Mouse (Mus musculus): Measurements from ENCODE around the gene Gpr149.

Gpr149 gene

GRCm38 (mm10) chr3:62604973-62605372 lies at the start of gene Gpr149:
Gpr149 (minus strand) TSS chr3:62605140.
- no peak for DNase-seq (ENCODE audit: low spot score in 2 of 2)

GRCm38 (mm10) chr3:62650551-62650950 lies 45.6 kb upstream of the Gpr149 start:
- DNase-seq (ENCODE audit: low spot score in 2 of 2): no peak

DNA sequence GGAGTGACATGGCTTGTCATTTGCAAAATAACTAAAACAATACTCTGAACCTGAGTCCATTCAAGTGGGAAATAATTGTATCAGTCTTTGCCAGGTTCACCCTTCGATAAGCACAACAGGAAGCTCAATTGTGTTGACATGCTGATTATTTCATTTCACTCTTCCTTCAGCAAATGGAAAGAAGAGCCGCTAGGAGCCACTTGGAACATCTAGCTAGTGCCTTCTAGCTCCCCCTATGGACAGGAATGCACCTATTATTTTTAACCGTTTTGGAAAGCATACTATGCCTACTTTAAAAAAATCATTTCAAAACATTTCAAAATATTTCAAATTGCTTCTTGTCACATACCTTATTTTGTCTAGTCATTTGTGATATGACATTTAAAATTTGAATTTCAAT lies 5.9 kb upstream of the Gpr149 start:
- no peak for DNase-seq (ENCODE audit: low spot score in 2 of 2)

DNA sequence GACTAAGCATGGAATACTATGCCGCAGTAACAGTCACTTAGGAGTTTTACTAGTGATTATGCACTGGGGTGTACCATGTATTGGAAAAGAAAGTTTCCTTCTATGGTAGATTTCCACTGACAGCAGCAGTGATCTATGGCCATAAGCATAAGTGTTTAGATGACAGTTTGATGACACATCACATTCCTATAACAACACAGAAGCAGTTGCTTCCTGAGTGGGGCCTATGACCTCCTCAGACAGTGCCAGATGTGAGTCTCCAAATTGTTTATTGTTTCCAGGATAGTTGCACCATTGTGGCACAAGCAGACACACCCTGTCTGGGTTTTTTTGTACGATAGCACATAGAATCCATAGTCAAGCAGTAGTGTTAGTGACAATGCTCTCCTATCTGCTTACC lies 991 bp upstream of the Gpr149 start:
- DNase-seq (ENCODE audit: low spot score in 2 of 2): no peak

- DNase-seq (ENCODE audit: low spot score in 2 of 2): no peak
These were observed 921 bp downstream of the Gpr149 start for GRCm38 (mm10) chr3:62604047-62604391.

DNA sequence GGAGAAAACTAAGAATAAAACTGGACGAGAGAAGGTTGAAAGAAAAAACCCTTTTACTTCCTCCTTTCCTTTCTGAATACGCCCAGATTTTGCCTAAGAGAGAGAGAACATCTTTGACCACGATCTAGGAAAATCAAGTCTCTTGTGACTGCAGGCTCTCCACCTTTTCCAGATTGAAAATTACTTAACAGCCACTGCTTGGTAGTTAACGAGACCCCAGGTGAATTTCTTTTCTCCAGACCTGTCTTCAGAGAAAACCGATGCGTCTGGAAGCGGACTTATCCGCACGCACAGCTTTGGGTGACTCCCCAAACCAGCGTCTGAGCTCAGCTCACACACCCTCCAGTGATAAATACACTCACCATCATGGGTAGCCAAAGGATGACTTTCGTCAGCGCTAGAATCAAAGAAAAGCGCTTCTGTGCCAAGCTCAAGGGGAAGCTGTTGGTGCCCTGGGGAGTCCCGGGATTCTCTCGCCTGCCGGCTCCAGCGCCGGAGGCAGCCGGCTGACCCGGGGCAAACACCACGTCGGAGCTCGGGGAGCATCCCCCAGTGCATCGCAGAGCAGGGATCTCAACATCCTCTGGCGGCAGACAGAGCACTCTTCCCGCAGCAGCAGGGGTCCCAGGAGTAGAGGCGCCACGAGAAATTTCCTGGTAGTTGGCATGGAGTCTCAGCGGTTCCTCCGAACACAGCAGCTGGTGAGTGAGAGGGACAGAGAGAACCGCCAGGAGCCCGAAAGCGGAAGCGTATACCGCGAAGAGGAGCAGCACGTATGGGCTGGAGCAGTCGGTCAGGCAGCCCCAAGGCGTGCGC lies 1.5 kb downstream of the Gpr149 start:
- peak; percentile 15 to 19 for DNase-seq (ENCODE audit: low spot score in 2 of 2)

- no peak for DNase-seq (ENCODE audit: low spot score in 2 of 2)
These were observed 2.5 kb downstream of the Gpr149 start for GRCm38 (mm10) chr3:62602466-62602865.

DNA sequence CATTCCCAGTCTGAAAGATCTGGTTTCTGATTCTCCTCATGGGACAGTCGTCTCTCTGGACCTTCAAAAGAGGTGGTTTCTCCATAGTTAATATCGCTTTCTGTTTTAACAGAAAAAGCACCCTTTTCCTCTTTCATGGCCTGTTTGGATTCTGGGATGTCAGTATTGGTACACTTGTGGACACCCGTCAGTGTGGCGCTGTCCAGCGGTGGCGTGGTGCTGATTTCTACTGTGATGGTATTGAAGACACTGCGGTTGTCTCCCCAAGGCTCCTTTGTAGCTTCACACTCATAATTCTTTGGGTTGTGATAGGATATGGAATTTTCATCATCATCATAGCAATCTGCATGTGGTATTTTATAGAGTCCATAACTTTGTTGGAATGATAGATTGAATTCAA lies 10.1 kb downstream of the Gpr149 start:
- no peak for DNase-seq (ENCODE audit: low spot score in 2 of 2)

DNA sequence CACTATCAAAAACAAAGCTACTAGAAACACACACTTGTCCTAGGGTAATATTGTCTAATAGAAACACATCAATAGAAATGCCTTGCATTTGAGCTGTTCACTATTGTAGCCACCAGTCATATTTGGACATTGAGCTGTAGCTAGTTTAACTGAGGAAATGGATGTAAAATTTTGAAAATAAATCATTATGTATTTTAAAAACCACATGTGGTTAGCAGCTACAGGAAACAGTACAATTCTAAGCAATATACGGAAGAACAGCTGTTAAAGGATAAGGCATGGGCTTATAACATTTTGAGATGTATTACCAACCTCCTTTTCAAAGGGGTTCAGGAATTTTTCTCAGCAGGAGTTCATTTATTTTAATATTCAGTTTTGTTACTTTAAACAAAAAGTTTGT lies 19.9 kb downstream of the Gpr149 start:
- DNase-seq (ENCODE audit: low spot score in 2 of 2): no peak

DNA sequence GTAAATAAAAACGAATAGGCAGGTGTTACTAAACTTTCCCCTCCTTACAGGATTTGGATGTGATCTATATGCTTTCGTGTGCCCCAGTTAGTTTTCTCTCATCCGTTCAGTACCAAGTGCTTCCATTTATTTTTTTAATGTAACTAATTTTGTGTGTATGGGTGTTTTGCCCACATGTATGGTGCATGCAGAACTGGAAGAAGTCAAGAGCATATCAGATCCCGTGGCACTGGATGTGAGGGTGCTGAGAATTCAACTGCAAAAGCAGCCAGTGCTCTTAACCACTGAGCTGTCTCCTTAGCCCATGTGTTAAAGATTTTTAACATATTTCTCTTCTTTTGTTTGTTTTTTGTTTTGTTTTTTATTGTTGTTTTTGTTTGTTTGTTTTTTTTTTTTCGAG lies 77.3 kb downstream of the Gpr149 start:
- no peak for DNase-seq (ENCODE audit: low spot score in 2 of 2)

- no peak for DNase-seq (ENCODE audit: low spot score in 2 of 2)
These were observed 77.8 kb downstream of the Gpr149 start for GRCm38 (mm10) chr3:62527160-62527559.

- DNase-seq (ENCODE audit: low spot score in 2 of 2): no peak
These were observed 97.7 kb downstream of the Gpr149 start for GRCm38 (mm10) chr3:62507206-62507647.

GRCm38 (mm10) chr3:62506488-62507205 lies 98.3 kb downstream of the Gpr149 start, which contains the start of gene Dhx36:
Dhx36 (minus strand) TSS chr3:62507004.
- DNase-seq (ENCODE audit: low spot score in 2 of 2): peak; percentile 96 to 97

GRCm38 (mm10) chr3:62505166-62505900 lies 99.6 kb downstream of the Gpr149 start:
- no peak for DNase-seq (ENCODE audit: low spot score in 2 of 2)

DNA sequence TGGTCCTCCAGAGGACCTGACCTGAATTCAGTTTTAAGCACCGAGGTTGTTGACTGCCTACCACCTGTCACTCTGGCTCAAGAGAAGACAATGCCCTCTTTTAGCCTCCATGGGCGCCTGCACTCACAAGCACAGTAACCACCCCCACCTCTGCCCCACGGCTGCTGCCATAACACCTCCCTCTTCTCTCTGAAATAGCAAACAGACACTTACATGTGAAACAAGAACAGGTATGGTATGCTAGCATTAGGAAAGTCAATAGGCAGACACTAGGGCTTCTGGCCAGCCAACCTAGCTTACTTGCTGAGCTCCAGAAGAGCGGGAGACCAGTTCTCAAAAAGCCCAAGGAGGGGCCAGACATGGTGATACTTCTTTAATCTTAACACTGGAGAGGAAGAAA lies 105.6 kb downstream of the Gpr149 start:
- DNase-seq (ENCODE audit: low spot score in 2 of 2): no peak

- DNase-seq (ENCODE audit: low spot score in 2 of 2): no peak
These were observed 112.4 kb downstream of the Gpr149 start for GRCm38 (mm10) chr3:62492568-62492967.

DNA sequence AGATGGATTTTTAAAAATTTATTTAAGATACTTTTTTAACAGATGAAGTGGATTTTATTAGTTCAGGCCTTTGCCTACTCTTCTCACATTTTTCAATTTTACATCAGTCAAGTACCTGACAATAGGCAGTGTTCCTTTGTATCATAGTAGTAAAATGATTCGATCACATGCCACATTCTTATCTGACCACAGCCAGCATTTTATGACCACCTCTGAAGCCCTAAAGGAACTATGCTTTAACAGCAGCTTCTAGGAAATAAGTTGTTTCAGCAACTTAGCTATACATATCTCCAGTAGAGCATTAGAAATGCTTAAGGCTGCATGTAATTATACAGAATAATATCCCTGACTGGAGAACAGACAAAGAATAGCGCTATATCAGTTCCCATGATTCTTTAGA lies 120.6 kb downstream of the Gpr149 start:
- DNase-seq (ENCODE audit: low spot score in 2 of 2): no peak

Measured in frontal cortex, postnatal 25 days (tissue).